Mouse (Mus musculus): ENCODE data around the gene Ppp1r3f.

Ppp1r3f gene

DNA sequence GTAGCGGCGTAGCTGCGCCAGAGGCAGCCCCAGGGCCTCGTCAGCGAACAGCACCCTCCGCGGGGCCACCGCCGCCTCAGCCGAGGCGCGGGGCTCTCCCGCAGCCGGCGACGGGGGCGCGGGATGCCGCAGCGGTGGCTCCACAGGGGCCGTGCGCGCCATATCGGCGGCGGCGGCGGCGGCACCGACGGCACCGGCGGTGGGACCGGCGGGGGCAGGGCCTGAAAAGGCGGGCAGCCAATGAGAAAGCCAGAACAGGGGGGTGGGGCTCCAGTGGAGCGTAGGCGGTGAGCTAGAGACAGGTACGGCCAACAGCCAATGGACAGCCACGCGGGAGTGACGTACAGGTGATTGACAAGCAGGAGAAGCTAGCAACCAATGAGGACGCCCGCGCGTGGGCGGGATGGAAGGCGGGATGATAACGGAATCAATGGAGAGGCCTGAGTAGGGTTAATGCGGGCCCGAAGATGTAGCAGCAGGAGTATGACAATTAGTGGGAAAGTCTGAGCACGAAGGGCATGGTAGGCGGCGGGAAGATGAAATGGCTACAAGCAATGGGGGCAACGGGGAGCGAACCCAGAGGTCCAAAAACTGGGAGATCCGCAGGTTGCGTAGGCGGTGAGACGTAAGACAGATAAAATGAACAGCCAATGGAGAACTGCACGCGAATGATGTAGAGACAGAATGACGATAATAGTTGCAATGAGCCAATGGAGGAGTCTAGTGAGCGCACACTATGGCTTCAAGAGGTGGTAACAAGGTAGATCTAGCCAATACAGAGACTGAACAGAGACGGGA, at the start of gene Ppp1r3f:
TSS of gene Ppp1r3f (minus strand) at position 197 of the 798 bp plus-strand sequence.
- DNase-seq, result peak; percentile 90

DNA sequence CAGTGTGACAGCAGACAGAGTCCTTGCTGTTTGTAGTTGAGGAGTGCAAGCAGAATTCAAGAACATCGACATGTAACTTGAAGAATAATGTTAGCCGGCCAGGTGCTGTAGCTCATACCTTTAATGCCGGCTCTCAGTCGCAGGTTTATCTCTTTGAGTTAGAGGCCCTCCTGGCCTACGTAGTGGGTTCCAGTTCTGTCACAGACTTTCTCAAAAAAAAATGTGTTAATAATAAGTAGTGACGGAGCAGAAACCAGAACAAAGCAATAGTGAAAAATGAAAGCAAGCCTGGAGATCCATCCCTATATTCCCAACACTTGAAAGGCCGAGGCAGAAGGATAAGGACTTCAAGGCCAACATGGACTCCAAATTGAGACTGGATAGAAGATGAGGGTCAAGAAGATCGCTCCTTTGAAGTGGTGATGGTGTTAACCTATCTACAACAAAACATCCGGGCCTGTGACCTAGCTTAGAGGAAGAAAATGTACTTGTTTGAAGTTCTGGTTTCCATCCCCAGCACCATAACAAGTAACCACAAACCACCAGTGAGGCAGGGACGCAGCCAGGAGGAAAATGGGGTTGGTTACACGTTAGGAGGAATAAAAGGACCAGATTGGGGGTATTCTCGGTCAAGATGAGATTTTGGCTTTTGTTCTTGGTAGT, 43.9 kb upstream of the Ppp1r3f start:
- no peak for DNase-seq

DNA sequence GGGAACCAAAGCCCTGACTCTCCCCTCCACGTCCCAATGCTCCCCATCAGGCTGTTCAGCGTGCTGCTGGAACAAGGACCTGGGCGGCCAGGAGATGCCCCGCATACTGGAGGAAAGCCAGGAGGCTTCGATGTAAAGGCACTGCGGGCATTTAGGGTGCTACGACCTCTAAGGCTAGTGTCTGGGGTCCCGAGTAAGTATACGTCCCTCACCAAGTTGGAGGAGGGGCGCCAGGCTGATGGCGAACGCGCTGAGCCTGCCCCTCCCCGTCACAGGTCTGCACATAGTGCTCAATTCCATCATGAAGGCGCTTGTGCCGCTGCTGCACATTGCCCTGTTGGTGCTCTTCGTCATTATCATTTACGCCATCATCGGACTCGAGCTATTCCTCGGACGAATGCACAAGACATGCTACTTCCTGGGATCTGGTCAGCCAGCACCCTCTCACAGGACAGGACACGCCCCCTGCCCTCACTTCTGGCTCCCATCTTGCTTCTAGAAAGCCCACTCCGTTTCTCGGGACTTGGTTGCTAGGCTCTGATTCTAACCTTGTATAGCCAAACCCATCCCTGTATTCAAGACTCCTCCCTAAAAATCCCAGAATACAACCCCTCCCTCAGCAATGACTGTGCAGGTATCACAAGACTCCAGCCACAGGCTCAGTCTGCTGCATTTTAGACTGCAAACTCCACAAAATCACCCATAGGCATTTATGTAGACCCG, 36.6 kb upstream of the Ppp1r3f start:
- peak; percentile 25 for DNase-seq

DNA sequence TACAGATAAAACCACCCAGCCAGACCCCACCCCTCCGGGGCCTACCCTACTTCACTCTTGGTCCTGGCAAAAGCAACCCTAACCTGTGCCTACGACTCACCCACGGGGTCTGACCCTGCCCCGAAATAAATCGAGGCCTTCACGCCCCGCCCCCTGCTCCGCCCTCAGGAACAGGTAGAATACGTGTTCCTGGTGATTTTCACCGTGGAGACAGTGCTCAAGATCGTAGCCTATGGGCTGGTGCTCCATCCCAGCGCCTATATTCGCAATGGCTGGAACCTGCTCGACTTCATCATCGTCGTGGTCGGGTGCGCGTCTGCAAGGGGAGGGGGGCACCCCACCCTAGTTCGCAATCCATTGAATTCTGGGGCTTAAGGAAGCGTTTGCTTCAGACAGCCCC, 36.0 kb upstream of the Ppp1r3f start:
- peak; percentile 10 for DNase-seq

DNA sequence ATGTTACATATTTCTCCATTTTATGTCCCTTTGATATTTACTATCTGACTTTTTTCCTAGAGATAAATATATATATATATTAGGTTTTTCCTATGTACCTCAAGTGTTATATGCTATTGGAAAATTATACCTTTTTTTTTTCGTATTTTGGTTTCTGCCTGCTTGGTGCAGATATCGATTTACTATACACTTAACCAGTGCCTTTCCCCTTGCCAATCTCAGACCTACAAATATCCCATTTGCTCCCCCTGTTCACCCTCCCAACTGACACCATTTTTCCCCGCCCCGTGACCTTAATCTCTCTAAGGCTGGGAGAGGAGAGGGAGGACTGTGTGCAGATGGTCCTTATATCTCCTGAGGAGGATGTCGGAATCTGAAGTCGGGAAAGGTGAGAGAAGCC, 32.7 kb upstream of the Ppp1r3f start, which contains the start of gene Cacna1f:
TSS of gene Cacna1f (plus strand) at position 301 of the 400 bp plus-strand sequence.
- DNase-seq, result no peak

DNA sequence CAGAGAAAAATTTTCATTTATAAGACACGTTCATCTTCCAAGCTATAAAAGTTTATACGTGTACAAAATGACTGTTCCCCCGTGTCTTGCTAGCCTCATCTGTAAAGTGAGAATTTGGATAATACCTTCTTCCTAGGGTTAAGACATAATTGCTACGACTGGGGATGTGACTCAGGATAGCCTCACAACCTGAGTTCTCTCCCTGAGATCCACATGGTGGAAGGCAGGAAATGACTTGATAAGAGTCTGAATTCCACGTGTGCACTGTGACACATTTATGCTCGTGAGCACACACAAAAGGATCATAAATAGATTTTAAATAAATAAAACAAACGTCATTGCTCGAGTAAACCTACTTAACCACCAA, 31.5 kb upstream of the Ppp1r3f start:
- no peak for DNase-seq

DNA sequence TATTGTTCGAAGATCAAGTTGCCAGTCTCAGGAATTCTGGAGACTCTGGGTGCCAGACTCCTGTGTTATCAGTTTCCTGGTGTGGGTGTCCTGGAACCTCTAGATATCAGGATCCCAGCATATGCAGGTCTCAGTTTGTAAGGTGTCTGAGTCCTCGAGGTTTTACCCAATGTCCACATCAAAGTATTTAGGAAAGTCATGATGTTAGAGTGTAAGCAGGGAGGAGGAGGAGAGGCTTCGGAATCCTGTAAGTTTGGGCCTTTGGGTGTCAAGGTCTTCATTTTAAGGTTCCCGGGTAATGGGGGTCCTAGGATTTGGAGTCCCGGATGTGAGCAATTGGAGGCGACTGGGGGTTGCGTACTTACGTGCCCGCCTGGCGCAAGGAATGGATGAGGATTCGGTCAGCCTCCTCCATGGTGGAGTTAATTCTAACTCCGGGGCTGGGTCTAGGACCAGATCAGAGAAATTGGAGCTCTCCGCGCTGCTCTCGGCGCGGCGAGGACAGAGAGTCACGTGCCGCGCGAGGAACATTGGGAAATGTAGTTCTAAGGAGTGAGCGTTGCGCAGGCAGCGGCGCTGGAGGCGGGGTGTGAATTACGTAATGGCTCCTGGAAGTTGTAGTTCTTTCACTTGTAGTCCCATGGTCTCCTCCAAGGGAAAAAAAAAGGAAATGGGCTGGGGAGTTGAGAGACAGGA, 30.9 kb upstream of the Ppp1r3f start, which contains the start of gene Ccdc22:
TSS of gene Ccdc22 (minus strand) at position 639 of the 696 bp plus-strand sequence.
- DNase-seq, result peak; percentile 80

DNA sequence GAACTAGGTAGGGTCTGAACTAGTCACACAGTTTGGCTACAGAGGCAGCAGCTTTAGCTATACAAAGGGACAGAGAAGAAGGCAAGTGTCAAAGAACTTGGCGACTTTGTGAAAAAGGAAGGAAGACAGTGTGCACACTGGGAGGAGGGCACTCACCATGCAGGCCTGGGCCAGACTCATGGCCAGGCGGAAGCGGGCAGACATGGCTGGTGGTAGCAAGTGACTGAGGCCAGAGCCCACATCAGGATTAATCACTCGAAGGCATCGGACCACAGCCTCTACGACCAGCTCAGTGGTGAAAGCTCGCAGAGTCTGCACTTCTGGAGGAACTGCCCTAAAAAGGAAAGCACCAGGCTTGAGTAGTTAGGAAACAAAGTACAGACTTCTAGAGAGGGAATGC, 29.9 kb upstream of the Ppp1r3f start:
- no peak for DNase-seq

DNA sequence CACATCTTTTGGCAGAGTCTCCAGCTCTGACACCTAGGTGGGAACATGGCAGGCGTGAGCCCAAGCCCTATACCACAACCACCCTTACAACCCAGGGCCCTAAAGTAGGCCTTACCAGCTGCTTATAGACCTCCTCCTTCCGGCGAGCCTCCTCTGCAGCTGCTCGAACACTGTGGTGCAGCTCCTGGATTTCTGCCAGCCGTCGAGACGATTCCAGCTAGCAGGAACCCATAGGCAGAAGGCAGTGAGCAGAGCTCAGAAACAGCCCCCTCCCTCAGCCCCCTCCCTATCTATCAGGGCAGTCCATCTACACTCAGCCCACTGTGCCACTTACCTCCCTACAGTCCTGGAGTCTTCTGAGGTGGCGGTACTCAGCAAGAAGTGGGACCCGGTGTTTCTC, 21.3 kb upstream of the Ppp1r3f start:
- DNase-seq, result peak; percentile 18

DNA sequence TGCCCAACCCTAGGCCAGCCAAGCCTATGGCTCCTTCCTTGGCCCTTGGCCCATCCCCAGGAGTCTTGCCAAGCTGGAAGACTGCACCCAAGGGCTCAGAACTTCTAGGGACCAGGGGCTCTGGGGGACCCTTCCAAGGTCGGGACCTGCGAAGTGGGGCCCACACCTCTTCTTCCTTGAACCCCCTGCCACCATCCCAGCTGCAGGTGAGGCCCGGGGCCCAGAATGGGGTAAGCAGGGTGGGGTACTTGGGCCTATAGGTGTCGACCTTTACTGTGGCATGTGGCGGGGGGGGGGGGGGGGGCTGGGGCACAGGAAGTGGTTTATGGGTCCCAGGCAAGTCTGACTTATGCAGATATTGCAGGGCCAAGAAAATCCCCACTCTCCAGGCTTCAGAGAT, 12.3 kb upstream of the Ppp1r3f start:
- DNase-seq, result no peak

DNA sequence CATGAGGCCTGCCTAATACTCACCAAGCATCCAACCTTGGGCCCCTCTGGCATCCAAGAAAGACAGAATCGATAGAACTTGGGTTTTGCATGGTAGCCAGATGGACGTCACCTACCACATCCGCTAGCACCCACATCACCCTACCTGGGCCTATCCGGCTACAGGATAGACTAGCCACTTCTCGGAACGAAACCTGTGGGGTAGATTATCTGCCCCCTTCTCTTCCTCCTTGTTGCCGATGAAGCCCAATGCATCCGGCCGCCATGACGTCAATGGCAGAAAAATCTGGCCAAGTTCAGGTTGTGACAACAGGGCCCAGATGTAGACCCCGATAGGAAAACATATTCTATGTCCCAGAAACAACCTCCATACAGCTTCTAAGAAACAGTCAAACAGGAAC, 9.8 kb upstream of the Ppp1r3f start:
- no peak for DNase-seq

DNA sequence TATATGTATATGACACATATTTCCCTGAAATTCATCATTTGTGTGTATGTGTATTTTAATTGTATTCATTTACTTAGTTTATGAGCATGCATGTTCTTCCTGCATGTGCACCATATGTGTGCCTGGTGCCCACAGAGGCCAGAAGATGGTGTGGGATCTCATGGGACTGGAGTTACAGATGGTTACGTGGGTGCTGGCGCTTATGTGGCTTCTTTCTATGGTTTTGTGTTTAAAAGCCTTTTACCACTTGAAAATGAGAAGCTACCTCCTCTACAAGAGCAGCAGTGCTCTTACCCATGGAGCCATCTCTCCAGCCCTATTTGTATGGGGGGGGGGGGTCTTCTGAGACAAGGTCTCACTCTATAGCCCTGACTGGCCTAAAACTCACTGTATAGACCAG, 7.1 kb upstream of the Ppp1r3f start:
- no peak for DNase-seq

DNA sequence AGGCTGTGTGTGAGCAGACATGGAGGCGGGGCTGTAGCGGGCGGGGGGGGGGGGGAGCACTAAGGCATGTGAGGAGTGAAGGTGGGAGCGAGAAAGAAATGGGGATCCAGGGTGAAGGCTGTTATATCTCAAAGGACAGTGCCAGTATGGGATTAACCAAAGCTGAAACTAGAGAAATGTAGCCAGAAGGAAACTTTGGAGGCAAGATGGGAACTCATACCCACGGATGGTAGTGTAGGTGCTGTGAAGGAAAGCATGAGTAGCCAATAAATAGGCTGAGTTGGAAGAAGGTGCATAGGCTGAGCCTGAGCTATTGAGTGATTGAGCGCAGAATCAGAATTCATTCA, 775 bp upstream of the Ppp1r3f start:
- no peak for DNase-seq

DNA sequence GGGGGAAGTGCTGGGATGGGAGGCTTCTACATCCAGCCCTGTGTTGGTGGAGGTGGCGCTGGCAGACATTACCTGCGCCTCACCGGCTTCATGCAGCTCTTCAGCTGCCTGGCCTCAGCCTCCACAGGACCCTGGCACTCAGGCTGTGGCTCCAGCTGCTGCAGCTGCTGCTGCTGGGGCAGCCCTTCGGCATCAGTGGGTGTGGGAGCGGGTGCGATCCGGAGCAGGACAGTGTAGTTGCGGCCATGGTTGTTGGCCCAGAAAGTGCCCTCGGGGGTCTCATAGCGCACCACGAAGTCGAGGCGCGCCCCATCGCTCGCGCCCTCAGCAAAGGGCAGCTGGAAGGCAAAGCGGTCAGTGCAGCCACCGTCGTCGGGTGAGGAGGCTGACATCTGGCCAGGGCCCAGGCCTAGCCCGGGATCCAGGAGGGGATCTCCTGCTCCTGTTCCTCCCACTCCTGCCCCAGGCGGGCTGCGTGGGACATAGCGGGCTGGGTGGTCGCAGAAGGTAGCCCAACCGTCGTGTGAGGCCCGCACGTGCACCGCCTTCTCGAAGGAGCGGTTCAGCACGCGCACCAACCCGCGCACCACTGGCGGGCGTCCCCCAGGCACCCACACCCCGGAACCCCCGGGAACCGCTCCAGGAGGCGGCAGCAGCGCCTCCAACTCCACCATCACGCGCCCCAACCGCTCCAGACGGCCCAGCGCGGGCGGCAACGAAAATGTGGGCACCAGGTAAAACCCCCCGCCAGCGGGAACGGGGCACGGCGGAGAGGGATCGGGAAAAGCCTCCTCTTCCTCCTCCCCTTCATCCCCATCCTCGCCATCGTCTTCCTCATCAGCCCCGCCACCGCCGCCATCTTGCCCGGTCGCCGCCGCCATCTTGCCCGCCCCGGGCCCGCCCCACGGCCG, 652 bp downstream of the Ppp1r3f start, which contains the start of gene Foxp3:
TSS of gene Foxp3 (plus strand) at position 469 of the 911 bp plus-strand sequence.
- peak; percentile 30 for DNase-seq

DNA sequence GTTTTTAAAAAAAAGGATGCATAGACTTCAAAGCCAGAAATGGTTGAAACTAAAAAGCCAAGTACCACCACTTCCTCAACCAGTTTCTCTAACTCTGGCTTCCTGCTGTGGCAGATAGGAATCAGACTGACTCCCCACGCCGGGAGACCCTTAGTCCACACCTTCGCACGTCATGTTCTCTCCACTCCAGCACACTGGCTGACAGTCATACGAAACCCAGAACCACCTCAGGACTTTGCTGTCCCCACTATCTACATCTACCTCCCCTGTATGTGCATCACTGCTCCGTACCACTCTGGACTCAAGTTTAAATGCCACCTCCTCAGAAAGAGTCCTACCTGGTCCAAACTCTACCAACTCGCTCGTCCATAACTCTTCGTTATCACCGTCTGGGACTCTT, 1.6 kb downstream of the Ppp1r3f start:
- DNase-seq, result no peak

DNA sequence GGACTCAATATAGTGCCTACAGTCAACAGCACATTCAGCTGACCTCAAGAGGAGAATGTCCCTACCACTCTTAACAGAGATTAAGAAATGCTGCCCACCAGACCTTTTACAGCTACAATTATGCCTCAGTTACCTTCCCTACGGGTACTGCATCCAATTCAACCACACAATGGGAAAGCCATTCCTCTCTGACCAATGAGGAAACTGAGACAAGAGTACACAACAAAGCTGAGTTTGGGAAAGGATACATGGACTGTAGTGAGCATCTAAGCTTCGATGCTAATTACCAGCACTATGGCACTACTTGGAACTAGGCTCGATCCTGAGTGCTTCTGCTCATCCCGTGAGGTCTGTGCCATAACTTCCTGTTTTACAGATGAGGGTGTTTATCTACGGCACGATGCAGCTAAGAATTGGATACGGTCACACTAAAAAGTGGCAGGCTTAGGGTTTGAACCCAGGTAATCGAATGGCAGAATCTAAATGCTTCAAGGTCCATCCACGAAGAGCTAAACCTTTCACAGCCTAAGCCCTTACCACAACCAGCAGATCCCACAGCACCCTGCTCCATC, 2.4 kb downstream of the Ppp1r3f start:
- DNase-seq, result no peak

DNA sequence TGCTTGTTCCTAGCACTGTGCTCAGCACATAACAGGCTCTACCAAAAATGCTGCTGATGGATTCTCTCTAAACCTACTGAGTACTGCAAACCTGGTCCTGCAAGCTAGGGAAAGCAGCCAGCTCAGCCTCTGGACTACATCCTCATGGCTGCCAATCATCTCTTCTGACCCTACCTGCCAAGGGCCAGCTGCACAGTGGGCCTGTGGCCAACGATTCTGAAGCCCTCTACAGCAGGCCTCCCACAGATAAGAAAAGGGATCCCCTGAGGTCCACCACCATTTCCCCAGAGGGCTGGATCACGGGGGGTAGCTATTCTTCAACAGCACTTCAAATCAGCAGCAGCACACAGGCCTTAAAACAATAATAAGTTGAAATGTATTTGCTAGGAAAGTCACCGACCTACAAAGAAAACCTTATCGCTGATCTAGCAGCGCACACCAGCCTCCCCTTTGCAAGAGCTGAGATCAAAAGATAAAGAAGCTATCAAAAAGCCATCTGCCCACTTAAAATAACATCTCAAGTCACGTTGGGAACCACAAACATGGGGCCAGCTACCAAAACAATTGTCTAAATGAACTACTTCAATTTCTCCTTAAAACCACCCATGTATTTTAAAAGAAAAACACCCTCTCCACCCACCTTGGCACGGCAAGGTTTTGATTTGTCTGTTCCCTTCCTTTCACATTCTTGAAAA, 3.5 kb downstream of the Ppp1r3f start:
- no peak for DNase-seq

DNA sequence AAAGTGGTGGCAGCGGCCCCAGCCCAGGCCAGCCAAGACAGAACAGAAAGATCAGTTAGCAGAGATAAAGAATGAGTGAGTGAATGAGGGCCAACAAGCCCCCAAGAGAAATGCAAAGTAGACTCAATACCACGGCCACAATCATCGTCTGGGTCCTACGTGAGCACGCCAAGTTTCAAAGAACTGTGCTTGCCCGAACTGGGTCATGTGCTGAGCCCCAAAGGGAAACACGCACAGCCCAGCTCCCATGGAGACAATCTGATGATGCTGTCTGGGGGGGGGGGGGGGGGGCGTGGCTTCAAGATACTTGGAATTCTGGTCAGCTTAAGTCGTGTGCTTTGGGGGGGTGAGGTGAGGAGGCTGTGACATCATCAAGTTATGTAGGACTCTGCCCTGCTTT, 6.6 kb downstream of the Ppp1r3f start:
- DNase-seq, result no peak

DNA sequence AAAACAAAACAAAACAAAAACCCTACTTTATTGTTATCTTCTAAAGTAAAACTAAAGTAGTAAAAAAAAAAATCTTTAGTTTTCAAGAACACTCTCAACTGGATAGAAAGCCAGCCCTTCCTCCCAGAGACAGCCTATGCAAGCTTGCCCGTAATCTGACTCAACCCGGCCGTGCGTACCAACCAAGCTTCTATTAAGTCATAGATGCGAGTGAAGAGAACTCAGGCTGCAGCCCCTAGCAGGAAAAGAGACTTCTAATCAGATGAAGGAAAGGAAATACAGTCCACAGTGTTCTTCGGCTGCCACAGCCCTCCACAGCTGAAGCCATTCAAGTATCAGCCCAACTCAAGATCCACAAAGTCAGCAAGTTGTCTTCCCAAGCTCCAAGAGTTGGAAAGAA, 7.7 kb downstream of the Ppp1r3f start:
- no peak for DNase-seq

DNA sequence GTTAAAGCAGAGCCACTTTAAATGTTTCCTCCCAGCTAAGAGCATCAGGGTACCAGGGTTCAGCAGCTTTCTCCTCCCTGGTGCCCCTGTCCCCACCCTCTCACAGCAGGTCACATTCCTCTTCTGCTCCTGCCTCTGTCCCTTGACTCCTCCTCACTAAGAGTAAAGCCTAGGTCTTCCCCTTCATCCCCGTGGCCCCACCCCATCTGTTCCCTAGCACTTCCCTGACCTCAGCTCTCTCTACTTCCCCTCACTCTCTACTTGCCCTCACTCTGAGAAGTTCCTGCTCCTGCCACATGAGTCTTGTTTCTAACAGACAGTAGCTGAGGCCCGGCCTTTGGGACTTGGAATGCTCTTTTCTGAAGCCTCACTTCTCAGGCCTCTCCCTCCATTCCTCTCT, 11.0 kb downstream of the Ppp1r3f start:
- DNase-seq, result no peak

DNA sequence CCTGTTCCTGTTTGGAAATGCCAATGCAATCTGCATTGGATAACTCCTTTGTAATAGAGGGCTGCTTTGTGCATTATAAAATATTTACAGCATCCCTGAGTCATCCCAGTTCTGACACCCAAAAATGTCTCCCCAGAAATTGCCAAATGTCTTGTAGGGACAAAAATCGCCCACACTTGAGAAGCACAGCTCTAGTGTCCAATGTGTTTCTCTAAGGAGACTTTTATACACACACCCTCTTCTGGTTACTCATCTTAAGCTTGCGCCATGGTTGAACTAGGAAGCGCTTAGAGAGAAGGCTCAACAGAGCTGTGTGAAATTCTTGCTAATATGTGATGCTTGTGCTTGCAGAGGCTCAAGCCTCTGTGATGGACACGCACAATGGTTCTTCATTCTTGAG, 20.6 kb downstream of the Ppp1r3f start:
- no peak for DNase-seq
